Mouse (Mus musculus) kidney, postnatal 25 days (tissue): Measurements from ENCODE around the gene Jam2.

ENCODE experiments used
- DNase-seq, 2 experiments: peaks; one replicate each; pipeline ENCODE4 v3.0.0; 2021; ENCODE audit warnings: mixed read lengths in 2 of 2

Jam2 gene

DNA sequence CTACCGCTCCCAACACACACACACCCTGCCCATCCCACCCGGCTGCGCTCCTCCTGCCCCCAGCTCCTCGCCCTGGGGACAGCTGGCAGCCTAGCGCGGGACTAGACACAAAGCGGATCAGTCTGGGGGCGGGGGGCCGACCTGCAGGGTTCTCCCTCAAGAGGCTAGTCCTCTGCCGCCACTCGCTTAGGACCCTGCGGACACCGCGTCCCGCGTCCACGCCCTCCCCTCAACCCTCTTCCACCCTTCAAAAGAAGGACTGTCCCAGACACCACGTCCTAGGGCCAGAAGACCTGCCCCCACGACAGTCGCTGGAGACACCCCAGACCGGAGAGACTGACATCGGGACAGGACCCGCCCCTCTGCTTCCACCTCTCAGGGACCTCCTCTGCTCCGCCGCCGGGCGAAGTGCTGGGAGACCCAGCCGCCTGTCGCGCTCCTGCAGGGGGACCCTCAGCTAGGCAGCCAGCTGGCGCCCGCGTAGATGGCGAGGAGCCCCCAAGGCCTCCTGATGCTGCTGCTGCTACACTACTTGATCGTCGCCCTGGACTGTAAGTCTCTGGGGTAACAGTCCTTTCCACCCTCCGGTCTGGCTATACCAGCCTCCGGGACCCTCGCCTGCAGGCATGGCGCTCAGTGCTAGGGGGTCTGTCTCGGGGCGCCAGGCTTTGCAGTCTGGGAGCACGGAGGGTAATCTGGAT is at the start of gene Jam2:
TSS of gene Jam2 (plus strand) at position 121 of the 701 bp plus-strand sequence.
- DNase-seq, result peak; percentile 57 to 80

DNA sequence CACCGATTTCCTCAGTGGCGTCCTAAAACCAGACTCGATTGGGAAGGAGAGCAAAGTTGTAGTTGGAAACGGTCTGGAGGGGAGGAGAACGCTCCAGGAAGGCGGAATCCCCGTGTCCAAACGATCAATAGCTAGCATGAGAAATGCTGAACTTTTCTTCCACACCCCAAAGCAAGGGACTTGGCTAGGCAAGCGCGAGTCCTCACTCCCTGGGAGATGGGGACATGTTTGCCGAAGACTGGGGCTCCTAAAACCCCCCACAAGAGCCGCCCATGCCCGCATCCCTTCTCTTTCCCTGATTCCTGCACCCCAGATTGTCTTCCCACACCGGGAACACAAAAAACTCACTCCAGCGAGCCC is 39.1 kb upstream of the Jam2 start:
- no peak for DNase-seq

DNA sequence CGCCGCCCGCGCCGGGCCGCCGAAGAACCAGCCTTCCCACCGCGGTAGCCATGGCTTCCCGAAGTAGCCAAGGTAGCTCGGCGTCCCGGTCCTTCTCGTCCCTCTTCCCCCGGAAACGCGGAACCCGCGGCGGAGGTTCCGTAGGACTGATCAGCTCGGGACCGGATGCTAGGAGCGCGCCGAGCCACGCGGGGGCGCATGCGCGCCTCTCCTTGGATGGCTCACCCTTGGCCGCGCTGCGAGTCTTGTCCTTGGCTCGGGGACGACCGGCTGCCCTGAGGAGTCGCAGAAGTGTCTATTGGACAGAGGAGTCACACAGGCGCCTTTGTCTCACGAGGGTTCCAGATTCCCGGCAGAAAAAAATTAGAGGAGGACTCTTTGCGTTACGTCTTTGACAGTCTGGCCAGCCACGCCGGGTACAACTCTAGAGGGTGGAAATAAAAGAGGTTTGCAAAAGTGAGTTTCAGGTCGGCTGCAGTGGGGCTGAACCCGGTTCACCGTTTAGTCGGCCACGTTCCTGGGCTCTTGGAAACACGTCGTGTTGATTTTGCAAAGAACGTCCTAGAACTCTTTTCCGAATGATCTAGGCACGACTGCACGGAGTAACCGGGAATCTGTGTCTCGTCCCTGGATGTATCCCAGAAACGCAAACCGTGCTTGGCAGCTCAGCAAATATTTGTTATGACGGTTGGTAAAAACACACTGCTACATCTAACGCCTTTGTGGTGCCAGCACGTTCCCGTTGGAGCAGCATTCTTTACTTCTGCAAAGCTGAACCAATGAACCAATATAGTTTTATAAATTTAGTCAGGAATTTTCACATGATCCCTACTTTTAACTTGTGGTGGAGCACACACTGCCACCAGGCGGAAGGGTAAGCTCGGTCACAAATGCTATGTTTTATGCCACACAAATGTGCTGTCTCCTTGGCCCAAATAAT is 38.5 kb upstream of the Jam2 start, which contains the start of gene Mrpl39:
TSS of gene Mrpl39 (minus strand) at position 577 of the 940 bp plus-strand sequence.
- DNase-seq, result peak; percentile 96 to 97

DNA sequence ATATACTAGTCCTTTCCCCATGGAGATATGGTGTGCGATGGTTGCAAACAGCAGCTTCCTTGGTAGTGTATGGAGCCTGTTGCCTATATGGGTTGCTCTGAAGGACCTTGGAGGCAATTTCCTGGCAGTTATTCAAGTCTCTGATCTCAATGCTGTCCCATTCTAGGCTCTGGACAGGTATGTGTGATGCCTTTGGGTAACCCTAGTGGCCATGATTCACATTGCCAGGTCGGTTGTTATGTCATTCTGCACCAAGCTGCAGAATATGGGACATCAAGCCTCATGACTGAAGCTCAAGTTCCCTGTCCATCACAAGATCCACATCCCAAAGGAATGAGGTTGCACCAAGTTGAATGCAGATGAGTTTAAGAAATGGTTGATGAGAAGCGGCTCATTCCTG is 36.6 kb upstream of the Jam2 start:
- no peak for DNase-seq

DNA sequence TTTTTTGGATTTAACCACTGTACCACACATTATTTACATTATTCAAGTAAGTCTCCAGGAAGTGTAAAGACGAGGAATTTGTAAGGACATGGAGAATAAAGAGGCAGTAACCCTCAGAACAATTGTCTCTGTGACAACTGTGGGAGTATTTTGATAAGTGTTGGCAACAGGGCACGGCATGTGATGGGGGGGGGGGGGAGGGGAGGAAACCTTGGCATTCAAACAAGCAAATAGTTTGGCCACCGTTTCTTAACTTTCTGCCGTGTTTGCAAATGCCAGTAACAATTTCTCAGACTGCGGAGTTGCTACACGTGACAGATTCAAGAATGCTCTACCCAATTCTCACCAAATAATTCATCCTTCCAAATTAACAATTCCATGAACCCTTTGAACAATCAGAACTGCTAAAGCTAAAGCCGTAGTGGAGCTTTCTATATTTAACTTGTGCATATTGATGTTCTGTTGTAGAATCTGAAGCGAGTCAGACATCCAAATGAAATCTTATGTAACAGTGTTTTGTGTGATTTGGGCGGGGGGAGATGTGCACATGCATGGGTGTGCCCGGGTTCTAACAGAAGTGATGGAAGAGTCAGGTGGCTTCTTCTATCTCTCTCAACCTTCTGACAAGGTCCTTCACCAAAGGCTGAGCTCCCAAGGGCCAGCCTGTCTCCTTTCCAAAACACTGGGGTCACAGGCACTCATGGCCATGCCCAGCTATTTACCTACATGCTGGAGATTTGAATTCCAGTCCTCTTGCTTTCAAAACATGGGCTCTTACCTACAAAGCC is 29.0 kb upstream of the Jam2 start:
- no peak for DNase-seq

DNA sequence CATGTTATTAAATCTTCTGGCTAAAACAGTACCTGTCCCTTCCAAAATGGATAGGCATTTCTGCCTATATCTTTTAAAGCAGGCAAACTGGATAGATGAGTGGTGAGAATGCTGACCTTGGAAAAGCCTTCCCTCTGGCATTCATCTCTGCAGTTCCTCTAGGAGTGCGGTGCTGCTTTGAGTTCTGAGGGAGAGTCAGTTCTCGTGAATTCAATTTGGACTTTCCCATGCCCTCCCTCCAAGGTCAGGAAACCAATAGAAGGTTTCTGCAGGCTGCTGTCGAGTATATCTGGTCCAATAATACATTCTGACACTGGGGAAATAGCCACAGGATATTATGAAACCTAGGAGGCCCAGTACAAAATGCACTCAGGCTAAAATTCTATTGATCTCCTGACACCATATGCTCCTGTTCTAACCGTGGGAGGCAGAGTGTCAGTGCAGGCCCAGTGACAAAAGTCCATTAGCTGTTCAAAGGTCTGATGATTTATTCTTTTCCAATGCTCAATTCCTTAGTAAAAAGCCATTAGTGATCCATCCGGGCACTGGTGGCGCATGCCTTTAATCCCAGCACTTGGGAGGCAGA is 28.1 kb upstream of the Jam2 start:
- DNase-seq, result no peak

DNA sequence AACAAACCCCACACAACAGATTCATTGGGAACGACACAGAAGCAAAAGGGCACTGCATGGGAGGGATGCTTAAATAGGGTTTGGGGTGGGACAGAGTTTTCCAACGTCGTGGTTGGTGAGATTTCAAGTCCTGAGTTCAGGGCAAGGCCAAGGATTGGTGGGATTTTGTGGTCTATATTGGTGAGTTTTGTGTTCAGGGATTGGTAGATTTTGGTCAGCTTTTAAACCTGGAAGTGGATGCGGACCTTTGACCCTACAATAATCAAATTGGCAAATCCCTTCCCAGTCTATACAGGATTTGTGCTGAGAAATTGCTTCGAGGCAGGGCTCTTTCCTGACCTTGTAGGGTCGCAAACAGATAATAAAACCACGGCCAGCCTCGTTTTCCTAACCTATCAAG is 6.0 kb upstream of the Jam2 start:
- no peak for DNase-seq

DNA sequence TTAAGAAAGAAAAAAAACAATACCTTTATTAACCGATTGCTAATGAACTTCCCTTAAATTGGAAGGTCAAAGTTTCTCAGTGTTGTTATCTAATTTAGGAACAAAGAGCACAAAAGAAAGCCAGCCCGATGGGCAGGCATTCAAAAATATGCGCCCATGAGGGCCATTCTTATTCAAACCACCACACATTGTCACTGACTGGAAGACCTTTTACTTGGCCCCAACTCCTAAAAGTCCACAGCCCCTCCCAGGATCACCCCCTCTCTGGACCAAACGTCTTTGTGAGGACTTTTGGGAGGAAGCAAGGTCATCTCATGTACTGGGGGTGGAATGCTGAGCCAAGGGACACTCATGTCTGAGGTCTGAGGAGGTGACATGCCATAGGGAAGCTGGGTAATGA is 4.7 kb upstream of the Jam2 start:
- no peak for DNase-seq

DNA sequence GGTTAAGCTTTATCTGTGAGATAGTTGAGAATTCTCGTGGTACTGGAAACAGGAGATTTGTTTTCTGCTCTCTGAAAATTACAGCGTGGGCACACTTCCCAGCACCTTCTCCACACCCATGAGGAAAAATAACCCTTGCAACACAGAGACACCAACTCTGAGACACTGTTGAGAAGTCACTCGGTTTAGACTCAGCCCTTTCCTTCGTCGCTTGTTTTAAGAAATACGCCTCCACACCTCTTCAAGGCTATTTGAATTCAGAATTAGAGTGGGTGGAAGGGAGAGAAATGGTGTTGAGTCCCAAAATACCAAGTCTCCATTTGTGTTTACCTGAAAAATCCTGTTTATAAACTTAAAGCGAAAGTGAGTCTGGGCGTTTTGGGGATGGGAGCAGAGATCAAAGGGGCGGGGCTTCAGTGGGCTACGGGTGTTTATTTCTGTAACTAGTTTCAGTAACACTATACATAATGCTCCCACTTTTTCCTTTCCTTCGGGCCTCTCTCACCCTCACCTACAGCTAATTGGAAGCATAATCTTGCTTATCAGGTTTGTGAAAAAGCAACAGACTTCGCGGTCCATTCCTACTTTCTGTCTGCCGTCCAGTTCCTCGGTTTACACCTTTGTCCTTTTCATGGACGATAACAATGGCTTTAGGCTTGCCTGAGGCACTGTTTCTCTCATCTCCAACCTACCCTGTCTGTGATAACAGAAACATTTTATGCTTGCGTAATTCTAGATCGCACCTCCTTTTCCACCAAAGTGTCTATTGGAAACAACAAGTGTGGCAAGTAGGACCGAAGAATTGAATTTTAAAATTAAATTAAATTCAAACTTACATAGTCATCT is 4.1 kb upstream of the Jam2 start:
- no peak for DNase-seq

DNA sequence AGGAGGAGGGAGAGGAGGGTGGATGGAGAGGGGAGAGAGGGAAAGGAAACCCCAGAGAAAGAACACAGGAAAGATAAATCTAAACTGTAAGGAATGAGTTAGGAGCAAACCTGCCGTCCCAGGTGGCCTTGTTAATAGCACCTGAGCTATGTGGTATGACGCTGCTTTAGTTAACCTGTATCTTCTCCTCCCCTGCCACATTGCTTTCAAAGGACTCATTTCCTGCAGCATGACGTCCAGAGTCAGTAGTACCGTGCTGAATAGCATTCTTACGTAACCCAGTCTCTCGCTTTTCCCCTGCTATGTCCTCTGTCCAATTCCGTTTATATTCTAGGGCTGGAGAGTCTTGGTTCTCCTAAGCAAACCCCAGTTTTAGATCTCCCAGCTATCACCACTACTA is 3.0 kb upstream of the Jam2 start:
- DNase-seq, result no peak

DNA sequence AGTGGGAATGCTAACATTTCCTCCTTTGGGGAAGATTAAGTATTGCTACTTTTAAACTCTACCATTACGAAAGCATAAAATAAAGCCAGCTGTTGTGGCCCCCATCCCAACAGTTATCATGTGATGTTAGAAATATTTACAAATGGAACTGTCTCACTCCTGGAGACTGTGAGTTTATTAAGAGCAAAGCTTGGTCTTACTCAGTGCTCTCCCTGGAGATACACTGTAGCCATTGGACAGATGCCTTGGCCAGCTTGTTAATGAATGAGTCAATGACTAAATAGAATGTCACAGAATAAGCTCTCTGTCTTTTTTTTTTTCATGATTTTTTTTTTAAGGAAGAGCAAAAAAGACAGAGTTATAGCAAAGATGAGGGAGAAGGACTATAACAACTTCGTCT is 2.5 kb upstream of the Jam2 start:
- no peak for DNase-seq

DNA sequence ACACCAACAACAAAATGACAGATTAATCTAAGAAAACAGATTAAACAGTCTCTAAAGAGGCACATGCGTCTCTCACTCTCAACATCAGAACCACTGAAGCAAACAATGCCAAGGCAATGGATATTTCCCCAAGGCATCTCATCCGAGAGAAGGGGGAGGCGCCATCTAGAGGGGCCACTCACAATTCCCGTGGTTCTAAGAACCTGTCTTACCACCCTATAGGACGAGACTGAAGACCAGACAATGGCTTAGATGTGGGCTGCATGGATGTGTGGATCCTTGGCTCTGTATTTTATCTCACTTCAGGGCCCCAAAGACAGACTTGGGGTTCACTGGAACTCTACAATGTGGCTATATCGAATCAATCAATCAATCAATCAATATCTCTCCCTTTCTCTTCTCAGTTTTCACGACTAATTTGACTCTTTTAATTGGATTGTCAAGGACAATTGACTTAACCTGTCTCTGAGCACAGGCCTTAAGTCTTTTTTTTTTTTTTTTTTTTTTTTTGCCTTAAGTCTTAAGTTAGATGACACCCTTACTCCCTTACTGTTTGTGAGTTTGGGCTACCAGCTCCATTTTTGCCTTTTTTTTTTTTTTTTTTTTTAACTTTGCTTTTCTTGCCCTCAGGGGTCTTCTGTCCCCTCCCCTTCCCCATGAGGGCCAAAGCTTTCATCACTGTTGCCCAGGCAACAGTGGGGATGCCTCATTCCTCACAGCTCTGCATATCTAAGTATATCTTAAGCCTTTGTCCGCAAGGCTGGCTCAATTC is 1.2 kb upstream of the Jam2 start:
- no peak for DNase-seq

DNA sequence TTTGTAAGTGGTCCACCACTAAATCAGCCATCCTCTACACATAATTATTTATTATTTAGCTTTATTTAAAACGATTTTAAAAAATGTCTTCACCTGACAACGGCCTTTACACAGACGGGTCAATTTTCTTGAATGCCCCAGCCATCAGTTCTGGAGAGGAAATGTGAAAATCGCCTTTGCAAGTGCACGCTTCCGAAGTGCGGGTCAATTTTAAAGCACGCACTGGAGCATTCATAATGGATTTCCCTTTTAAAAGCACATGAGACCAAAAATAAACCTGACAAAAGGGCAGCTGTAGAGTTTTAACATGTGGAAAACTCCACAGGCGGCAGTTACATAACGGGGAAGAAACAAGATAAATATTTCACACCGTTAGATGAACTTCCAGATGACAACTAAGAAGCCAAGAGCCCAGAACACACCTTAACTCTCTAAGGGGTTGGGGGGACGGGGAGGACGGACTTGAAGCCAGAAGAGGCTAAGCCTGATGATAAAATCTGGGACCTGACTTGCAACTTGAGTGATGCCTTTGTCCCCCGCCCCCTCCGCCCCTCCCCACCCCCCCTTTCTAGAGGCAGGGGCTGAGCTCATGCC is 558 bp upstream of the Jam2 start:
- DNase-seq, result no peak

DNA sequence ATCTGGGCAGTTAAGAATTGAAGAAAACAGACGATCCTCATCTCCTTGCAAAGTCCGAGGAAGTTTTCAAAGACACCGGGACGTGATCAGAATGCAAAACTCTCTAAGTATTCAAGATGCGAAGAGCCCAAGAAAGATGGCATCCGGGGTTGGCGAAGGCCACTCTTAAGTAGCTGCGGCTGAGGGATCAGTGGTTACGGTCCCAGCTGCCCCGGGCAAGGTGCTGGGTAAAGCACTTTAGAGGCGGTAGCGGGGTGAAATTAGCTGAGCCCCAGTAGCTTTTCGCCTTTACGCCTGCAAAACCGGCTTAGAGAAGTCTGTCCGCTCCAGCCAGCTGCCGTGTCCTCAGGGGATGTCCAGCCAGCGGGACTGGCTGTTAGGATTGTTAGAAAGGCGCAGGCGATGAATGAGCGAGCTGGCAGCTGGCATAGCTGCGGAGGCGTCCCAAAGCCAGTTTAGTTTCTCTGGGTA is 873 bp downstream of the Jam2 start:
- DNase-seq, result peak; percentile 35

DNA sequence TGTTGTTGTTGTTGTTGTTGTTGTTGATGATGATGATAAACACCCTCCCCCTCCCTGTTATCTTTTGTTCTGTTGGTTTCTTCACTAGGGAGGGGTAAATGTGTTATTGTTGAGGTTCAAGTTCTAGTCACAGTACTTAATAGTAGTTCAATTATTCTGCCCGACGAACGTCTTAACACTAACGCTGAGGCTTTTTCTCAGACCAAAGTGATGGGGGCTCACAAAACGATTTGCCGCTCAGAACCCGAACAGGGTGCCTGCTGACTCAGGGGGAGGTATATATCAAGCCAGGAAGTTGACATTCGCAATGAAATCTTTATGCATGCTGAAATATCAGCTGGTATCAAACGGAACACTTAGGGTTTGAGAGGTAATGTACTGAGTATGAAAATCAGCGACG is 1.4 kb downstream of the Jam2 start:
- DNase-seq, result no peak

DNA sequence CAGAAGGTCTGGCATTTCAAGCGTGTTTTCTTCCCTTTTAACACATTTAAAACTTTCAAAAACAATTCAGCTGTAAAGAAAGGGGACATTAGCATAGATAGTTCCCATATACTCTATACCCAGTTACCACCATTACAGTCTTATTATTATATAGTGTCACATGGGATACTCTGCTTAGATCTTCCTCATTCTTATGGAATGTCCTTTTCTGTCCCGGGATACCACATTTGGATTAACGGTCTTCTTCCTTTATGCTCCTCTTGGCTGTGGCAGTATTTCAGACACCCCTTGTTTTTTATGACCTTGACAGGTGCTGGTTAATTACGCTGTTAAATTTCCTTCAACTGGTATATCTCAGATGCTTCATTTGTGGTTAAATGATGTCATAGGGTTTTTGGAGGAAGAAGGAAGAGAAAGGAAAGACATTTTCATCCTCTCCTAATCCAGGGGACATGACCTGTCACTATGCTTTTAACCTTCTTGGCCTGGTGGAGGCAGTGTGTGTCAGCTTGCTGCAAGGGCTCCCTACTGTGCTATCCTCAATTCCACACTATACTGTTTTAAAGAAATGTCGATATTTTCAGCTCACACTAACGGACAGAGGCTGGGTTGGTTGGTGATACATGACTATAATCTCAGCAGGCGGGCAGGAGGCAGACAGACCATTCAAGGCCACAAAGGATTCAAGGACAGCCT is 2.3 kb downstream of the Jam2 start:
- no peak for DNase-seq

DNA sequence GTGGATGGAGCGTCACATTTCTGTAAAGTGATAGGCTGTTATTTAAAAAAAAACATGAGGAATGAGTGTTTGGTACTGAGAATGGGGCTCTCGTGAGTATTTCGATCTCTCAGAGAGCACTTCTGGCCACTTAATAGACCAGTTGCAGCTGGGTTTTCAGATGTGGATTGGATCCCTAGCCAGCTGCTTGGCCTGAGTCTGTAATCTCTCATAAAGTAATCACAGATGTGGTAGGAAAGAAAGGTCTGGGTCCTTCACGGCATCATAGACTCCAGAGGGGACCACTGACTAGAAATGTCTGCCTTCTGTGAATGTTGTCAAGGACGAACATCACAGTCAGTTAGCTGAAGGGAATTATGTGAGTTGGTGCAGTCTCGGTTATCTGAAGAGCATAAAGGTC is 4.5 kb downstream of the Jam2 start:
- DNase-seq, result no peak

DNA sequence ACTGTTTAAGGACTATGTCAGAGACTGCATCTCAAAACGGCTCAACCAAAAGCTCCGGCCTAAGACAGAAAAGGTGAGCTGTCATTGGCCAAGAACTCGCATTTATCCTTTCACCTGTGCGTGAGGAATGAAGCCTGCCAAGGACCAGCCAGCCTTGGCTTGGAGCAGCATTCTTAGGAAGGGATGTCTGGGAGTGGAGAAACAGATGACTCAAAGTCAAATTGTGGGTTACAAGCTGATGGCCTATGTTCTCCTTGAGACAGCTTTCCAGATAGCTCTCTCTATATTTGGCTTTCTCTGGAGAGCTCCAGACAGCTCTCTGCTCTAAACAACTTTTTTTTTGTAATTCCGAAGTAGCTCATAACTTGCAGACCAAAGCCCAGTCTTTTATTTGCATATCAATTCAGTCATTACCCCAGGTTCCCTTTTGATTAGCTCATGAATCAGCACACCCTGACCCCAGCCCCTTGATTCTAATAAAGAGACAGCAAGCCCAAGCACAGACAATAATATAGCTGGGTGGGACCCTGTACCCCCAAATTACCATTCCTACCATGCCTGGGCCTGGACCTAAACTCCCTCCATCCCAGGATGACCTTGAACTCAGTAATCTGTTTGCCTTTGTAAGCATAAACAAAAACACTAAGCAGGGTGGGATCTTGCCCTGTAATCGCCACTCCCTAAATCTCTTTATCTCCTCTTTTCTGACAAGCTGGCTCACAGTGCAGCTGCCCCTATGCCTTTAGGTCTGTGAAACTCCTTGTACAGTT is 5.1 kb downstream of the Jam2 start:
- DNase-seq, result no peak

DNA sequence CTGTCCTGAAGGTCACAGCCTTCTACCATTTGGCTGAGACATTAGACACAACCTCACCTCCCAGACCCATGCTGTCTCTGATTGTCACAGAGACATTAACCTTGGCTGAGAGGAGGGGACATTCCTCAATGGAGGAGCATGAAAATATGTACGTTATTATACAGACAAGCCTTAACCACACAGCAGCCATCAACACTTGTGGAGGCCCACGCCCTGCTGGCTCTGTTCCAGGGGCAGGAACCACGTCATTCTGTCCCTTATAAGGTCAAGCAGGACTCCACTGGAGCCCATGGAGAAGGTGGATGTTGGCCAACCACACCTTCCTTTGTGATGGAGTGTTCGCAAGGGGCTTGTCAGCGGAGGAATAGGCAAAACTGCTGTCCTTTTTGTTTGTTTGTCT is 5.8 kb downstream of the Jam2 start:
- no peak for DNase-seq
